Mouse (Mus musculus): ENCODE measurements around the gene Prkab2.

DNA sequence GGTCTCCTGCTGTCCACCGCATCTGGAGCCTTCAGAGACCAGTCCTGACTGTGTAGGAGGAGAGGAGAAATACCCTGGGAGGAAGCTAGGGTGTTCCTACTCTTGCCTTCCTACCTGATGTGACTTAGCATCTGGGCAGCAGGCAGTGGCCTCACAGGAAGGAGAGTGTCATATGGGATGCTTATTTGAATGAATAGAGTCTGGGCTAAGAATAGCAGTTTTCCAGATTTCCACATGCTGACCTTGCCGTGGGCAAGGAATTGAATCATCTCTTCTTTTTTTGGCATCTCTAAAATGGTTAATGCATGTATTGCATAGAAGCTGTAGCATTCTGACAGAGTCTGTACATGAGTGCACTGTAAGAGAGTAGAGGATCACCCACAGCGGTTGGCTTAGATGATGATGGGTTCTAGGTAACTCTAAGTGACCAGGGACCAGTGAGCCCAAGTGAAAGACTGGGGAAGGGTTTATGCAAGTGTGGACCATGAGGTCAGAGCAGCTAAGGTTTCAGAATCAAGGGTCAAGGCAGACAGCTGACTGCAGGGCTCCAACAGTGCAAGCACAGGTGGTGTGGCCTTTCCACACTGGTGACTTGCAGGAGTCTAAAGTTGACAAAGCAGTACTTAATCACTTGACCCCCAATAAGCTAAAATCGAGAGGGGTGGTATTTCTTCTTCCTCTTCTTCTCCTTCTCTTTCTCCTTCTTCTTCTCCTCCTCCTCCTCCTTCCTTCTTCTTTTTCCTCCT is 28.6 kb downstream of the Prkab2 start:
- TF ChIP-seq POLR2A (IDR thresholded peaks at IDR 0.05; ENCODE audit: extremely low read depth, insufficient read depth, low read length) (no peak), CTCF (IDR thresholded peaks at IDR 0.05; ENCODE audit: extremely low read depth, insufficient read depth, low read length) (no peak)

Measured in cortical plate, adult 2 months (tissue).